In the genomic region with DNA sequence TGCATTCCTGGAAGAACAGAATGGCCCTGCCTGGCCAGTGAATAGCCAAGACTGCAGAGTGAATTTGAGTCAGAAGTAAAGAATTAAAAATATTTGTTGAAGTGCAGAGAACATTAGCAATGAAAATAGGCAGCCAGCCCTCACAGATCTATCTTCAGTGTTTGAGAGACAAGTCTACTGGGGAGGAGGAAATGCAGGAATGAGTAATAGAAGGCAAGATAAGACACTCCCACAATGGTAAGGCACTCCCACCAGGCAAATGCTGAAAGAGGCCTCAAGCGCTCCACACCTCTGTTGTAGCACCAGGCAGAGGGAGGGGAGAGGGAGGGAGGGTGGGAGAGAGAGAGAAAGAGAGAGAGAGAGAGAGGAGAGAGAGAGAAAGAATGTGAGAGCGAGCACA, we compare ENCODE assay signal across 14 mouse cellular contexts. TPM values are rescaled to one million over a fixed set of nuclear protein-coding genes. Genes with fewer than 3 reads are reported as not detected.
A peak's percentile ranks its signal among the peaks of the same experiment; 100 is the strongest.
DNase-seq lines count a peak whose midpoint lies in the region; ATAC-seq lines count a peak whose summit lies in the region.
"Had no signal": no experiment of that assay in that cellular context is flagged by ENCODE, and none has a peak within 500 bp of the region (broad histone marks: within the 10 kb centered on the region; RNA-seq: fewer than 3 reads in every experiment).

No protein-coding gene starts in this region.

- no peak overlapping the region for H3K9ac ChIP-seq in intestine, embryonic 15.5 days
- no peak overlapping the region for H3K9ac ChIP-seq in forebrain, embryonic 16.5 days (replicated peaks; ENCODE audit: low read depth, low read length)
- H3K9ac ChIP-seq: hindbrain, embryonic 15.5 days; midbrain, embryonic 15.5 days had no signal

- no peak overlapping the region for H3K4me2 ChIP-seq in intestine, embryonic 15.5 days (replicated peaks)
- H3K4me2 ChIP-seq in forebrain, embryonic 16.5 days (ENCODE audit: low read length), result no peak overlapping the region
- H3K4me2 ChIP-seq: hindbrain, embryonic 15.5 days; midbrain, embryonic 15.5 days had no signal

- DNase-seq in lung, adult 18-20 months, result peak; percentile 18 to 25
- no peak for DNase-seq in lung, postnatal 25 days (ENCODE audit: low spot score)
- DNase-seq in MEL-GATA-1-ER (ENCODE audit: extremely low read depth, low read depth), result peak; percentile 33
- DNase-seq in neural tube, embryonic 10.5 days (ENCODE audit: extremely low spot score, low spot score), result no peak
- DNase-seq in cerebellum, adult 9-11 months, result no peak
- DNase-seq: cerebellum, postnatal 25 days had no signal

- peak; percentile 83 for ATAC-seq in intestine, embryonic 15.5 days
- ATAC-seq in megakaryocyte progenitor cell, adult 5-6 weeks (replicated peaks; ENCODE audit: poor library complexity), result 0 out of 2 replicates have a peak, but pooled peaks have one; percentile 33
- ATAC-seq in forebrain, embryonic 16.5 days, result no peak
- ATAC-seq: CD4-positive, CD25-positive, alpha-beta regulatory T cell, adult 4 months; midbrain, embryonic 15.5 days had no signal

- no peaks in the 10 kb centered on the region; the same call in 1 of the 2 replicates for H3K4me1 ChIP-seq in intestine, embryonic 15.5 days (replicated peaks)
- peaks cover 6% of the 10 kb centered on the region for H3K4me1 ChIP-seq in forebrain, embryonic 16.5 days (replicated peaks; ENCODE audit: control insufficient read depth, insufficient read depth, low read length)
- H3K4me1 ChIP-seq: embryonic facial prominence, embryonic 10.5 days; hindbrain, embryonic 15.5 days; midbrain, embryonic 15.5 days had no signal

- no peak overlapping the region for H3K4me3 ChIP-seq in intestine, embryonic 15.5 days (replicated peaks)
- H3K4me3 ChIP-seq in forebrain, embryonic 16.5 days (replicated peaks; ENCODE audit: low read length), result no peak overlapping the region
- H3K4me3 ChIP-seq: embryonic facial prominence, embryonic 10.5 days; hindbrain, embryonic 15.5 days; midbrain, embryonic 15.5 days had no signal

- no peaks in the 10 kb centered on the region; the same call in 1 of the 2 replicates for H3K36me3 ChIP-seq in intestine, embryonic 15.5 days
- H3K36me3 ChIP-seq in forebrain, embryonic 16.5 days (ENCODE audit: control insufficient read depth, insufficient read depth), result peaks cover 3% of the 10 kb centered on the region
- H3K36me3 ChIP-seq: midbrain, embryonic 15.5 days had no signal

- H3K27me3 ChIP-seq in intestine, embryonic 15.5 days (replicated peaks), result no peaks in the 10 kb centered on the region
- H3K27me3 ChIP-seq in forebrain, embryonic 16.5 days (replicated peaks; ENCODE audit: control insufficient read depth, insufficient read depth, low read length), result no peaks in the 10 kb centered on the region
- H3K27me3 ChIP-seq: hindbrain, embryonic 15.5 days; midbrain, embryonic 15.5 days had no signal

- H3K9me3 ChIP-seq in intestine, embryonic 15.5 days, result no peaks in the 10 kb centered on the region
- H3K9me3 ChIP-seq in forebrain, embryonic 16.5 days (ENCODE audit: control insufficient read depth, low read length), result no peaks in the 10 kb centered on the region
- H3K9me3 ChIP-seq: embryonic facial prominence, embryonic 10.5 days; hindbrain, embryonic 15.5 days; midbrain, embryonic 15.5 days had no signal

- no peak overlapping the region for H3K27ac ChIP-seq in intestine, embryonic 15.5 days
- no peak overlapping the region for H3K27ac ChIP-seq in forebrain, embryonic 16.5 days (ENCODE audit: low read length)
- H3K27ac ChIP-seq: embryonic facial prominence, embryonic 10.5 days; hindbrain, embryonic 15.5 days; macrophage; midbrain, embryonic 15.5 days had no signal

- WGBS in intestine, embryonic 15.5 days, result 72% methylated on average over 2 of the region's 2 CpGs
- 86% methylated on average over 2 of the region's 2 CpGs for WGBS in forebrain, embryonic 16.5 days

RNA-seq across cellular contexts. Expression of gene Fzd5, which starts 22.1 kb away (rescaled TPM):
- 7.1 and 8.0 TPM in 2 replicates for polyA plus RNA-seq in intestine, embryonic 15.5 days (2015; fragmentation: Nextera tagmentation; extraction: Ambion mirVana)
- 0.89 and 1.6 TPM in 2 replicates for total RNA-seq in megakaryocyte progenitor cell, adult 5-6 weeks (2015)
- total RNA-seq in megakaryocyte progenitor cell, adult 5-6 weeks (2017), result 1.0 and 1.7 TPM in 2 replicates
- polyA plus RNA-seq in forebrain, embryonic 16.5 days (2015; fragmentation: Nextera tagmentation; extraction: Ambion mirVana), result 0.48 and 0.61 TPM in 2 replicates

RNA-seq across cellular contexts. Expression of gene Ccnyl1, which starts 25.2 kb away (rescaled TPM):
- polyA plus RNA-seq in intestine, embryonic 15.5 days (2015; fragmentation: Nextera tagmentation; extraction: Ambion mirVana), result 4.0 and 4.3 TPM in 2 replicates
- total RNA-seq in megakaryocyte progenitor cell, adult 5-6 weeks (2015), result 8.4 and 9.8 TPM in 2 replicates
- 4.7 and 7.8 TPM in 2 replicates for total RNA-seq in megakaryocyte progenitor cell, adult 5-6 weeks (2017)
- 3.9 and 4.4 TPM in 2 replicates for polyA plus RNA-seq in forebrain, embryonic 16.5 days (2015; fragmentation: Nextera tagmentation; extraction: Ambion mirVana)

Comparison
In these comparisons a context has a peak if more than half of its experiments do, and no peak if none do; other contexts are left out.
1. DNase-seq: peak in lung, adult 18-20 months (2 of 2) and MEL-GATA-1-ER (single experiment); none in lung, postnatal 25 days (single experiment), neural tube, embryonic 10.5 days (single experiment) and cerebellum, adult 9-11 months (single experiment).